Mouse (Mus musculus) induced T-regulatory cell, adult 2 months (primary cell): ENCODE data around the gene Mrpl1.

Experiments used
- DNase-seq: peaks from one replicate; pipeline ENCODE4 v3.0.0-alpha.2; 2012; ENCODE audit warnings: low read depth

The Mrpl1 gene

DNA sequence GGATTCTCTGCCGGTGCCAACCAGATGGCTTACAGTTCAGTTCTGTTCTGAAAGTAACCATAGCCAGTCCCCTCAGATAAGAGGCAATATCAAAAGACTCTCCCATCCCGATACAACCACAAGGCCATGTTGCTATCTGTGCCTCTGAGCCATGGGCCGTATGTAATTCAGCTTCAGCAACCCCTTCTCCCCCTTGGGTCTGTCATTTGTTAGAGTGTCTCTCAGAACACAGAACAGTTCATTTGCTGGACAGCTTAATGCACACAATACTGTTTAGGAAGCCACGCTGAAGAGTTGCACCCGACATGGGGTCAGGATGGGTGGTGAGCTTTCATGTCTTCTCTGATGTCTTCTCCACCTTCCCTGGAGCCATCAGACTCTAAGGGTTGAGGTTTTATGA lies 100.3 kb downstream of the Mrpl1 start:
- DNase-seq = no peak

- no peak for DNase-seq
Measured at GRCm38 (mm10) chr5:96311677-96312076, 102.4 kb downstream of the Mrpl1 start.
